Mouse (Mus musculus): ENCODE results near the gene Pmm1.

DNA sequence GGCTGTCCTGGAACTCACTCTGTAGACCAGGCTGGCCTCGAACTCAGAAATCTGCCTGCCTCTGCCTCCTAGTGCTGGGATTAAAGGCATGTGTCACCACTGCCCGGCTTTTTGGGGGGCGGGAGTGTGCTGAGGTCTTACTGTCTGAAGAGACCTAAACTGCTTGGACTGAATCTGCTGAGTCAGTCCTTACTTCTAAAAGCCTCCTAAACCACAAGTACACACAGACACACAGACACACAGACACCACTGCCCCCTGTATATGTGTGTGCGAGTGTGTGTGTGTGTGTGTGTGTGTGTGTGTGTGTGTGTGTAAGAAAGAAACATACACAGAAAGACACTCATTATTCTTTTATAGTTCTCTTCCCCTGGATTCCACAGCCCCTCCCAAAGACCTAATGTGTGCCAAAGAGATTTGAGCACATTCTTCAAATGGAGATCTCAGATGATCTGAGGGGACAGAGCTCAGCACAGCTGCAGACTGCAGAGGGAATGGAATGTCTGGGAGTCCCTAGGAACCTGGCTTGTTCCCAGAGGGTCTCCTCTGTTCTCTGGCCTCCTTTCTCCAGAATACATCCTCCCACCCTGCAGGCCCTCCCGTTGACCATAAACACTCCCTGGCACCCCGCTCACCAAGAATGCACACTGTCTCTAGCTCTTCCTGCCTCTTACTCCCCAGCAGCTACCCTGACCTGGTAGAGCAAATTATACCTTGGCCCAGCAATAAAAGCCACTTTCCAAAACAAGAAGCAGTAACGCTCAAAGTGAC is 24.7 kb downstream of the Pmm1 start:
- no peak for TF ChIP-seq CTCF (IDR thresholded peaks at IDR 0.05; ENCODE audit: borderline replicate concordance, control insufficient read depth, extremely low read depth, insufficient read depth, low read length, poor library complexity)
- TF ChIP-seq POLR2A (IDR thresholded peaks at IDR 0.05; ENCODE audit: control insufficient read depth, extremely low read depth, insufficient read depth, low read length, poor library complexity): no peak

Data from thymus, adult 2 months (tissue).